Mouse (Mus musculus) kidney, adult 8-10 months (tissue): ENCODE measurements around the gene Pdzd7.

Source experiments
- DNase-seq, 2 experiments: peaks; one replicate each; pipeline ENCODE4 v3.0.0; 2022

Pdzd7 gene

DNA sequence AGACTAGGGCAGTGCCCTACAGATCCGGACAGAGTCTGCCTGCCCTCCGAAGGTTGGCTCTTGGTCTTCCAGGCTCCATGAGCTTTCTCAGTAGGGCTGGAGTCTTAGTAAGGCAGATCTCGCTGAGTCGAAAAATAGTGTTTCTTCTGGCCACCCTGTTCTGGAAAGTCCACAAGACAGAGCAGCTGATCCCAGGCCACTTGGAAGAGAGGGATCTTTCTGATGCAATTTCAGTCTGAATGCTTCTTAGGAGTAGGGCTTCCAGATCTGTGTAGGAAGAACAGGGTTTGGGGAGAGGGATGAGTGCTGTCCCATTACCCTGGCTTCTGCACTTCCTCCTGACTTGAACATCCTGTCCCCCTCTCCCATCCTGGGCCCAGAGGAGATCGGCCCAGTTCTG lies at the start of gene Pdzd7:
Gene Pdzd7 (minus strand): TSS at position 67 of the 400 bp plus-strand sequence.
- no peak for DNase-seq

DNA sequence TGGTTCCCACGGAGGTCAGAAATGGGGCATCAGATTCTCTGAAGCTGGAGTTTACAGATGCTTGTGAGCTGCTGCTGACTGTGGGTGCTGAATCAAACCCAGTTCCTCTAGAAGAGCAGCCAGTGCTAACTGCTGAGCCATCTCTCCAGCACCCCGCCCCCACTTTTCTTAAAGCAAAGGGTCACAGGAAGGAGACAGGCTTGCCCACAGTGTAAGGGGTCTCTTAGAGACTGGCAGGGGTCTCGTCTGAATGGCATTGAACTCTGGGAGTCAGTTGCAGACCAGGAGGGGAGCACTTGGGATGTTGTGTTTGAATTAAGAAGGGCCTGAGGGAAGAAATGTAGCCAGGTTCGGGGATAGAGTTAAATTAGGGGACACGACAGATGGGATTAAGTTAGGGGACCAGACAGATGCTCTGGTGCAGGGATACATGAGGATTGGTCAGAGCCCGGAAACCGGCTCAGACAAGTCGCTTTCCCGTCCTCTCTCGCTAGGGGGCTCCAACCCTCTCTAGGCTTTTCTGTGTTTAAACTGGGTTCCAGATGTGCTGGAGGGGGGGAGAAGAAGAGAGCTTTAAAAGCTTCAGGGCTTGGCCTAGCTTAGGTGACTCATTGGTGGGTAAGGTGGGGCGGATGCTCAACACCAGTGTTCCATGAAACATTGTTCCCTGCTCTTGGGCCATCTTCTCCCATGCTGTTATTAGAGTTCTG lies 36.5 kb upstream of the Pdzd7 start:
- DNase-seq, result peak in 1 of 2 experiments; percentile 43

DNA sequence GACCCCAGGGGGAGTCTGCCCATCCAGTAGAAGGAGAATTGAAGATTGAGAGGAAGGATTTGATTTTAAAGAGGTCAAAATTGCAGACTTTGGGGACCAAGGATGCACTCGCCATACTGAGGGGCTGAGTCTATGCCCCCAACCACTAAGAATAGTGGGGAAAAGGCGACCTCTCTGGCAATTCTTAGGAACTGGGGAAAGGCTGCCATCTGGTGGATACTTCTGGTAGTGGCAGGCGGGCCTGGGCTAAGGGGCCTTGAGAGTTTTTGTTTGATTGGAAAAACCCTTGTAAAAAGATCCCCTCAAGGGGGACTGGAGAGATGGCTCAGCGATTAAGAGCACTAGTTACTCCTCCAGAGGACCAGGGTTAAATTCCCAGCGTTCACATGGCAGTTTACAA lies 35.8 kb upstream of the Pdzd7 start:
- peak in 1 of 2 experiments; percentile 67 for DNase-seq

DNA sequence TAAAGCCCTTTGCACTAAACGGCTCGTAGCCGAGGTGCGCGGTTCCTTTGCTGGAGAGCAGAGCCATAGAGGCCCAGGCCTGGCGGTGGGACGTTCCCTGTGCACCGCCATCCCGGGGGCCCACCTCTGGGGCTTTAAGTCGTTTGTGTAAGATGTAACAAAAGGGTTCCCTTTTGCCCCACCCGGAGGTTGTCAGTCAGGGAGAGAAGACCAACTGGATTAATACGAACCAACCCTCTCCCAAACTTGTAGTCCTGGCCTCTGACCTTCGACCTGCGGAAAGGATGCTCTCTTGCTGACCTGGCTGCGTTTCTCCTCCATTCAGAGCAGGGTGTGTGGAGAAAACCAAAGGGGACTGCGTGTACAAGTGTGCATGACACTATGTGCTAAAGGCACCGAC lies 35.2 kb upstream of the Pdzd7 start:
- no peak for DNase-seq

GRCm38 (mm10) chr19:45079769-45080515 lies 34.4 kb upstream of the Pdzd7 start:
- peak; percentile 44 to 47 for DNase-seq

DNA sequence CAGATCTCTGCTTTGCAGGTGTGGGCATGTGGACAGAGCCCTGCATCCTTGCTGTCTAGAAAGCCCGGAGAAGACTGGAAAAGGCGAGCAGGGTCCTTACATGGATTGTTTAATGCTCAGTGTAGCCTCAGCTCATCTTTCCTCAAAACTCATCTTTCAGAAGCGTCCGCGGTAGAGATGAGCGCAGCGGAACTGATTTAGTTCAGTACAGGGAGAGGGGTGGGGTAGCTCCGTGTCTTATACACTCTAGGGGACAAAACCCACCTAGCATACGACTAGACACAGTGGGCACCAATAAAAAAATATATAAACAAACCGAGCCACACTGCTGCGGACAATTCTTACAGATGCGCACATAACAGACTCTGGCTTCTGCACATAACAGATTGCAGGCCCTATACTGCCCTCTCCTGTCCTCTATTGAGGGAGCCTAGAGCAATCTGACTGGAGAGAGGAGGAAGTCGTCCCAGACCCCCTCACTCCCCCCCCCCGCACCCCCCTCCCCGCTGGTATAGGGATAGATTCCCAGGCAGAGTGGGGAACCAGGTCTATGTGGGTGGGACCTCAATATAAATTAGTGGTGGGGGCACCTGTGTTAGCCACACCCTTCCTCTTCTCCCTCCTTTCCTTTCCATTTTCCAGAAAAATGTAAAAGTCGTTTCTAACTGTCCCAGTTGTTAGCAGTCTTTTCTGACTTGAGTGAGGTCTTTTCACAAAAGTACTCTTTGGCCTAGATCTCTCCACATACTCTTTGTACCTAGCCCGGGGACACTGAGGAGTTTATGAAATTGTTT lies 33.7 kb upstream of the Pdzd7 start:
- DNase-seq, result no peak

DNA sequence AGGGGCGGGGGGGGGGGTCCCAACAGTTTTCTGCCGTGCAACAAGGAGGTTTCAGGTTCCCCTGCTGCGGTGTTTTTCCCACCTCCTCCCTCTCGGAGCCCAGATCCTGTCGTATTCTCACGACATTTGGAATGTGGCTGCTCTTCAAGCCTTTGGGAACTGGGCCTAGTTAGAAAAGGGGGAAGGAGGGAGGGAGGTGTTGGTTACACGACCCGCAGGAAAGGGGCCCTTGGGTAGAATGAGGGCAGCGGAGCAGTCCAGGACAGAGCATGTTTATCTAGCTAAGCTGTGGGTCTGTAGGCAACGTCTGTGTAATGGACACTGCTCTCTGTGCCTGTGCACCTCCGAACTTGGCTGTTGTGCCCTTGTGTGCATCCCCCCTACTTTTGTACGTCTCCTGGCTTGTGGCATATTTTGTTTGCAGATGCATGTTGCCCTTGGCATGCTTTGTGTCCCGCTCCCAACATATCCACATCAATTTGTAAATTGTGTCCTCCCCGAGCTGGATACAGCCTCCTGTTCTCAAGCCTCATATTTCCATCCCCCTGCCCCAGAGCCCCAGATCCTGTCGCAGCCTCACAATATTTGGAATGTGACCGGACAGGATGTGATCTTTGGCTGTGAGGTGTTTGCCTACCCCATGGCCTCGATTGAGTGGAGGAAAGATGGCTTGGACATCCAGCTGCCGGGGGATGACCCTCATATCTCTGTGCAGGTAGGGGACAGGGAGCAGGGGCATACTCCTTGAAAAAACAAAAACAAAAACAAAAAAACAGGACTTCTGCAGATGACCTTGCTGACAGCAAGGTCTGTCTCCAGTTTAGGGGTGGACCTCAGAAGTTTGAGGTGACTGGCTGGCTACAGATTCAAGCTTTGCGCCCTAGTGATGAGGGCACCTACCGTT lies 32.5 kb upstream of the Pdzd7 start:
- no peak for DNase-seq

DNA sequence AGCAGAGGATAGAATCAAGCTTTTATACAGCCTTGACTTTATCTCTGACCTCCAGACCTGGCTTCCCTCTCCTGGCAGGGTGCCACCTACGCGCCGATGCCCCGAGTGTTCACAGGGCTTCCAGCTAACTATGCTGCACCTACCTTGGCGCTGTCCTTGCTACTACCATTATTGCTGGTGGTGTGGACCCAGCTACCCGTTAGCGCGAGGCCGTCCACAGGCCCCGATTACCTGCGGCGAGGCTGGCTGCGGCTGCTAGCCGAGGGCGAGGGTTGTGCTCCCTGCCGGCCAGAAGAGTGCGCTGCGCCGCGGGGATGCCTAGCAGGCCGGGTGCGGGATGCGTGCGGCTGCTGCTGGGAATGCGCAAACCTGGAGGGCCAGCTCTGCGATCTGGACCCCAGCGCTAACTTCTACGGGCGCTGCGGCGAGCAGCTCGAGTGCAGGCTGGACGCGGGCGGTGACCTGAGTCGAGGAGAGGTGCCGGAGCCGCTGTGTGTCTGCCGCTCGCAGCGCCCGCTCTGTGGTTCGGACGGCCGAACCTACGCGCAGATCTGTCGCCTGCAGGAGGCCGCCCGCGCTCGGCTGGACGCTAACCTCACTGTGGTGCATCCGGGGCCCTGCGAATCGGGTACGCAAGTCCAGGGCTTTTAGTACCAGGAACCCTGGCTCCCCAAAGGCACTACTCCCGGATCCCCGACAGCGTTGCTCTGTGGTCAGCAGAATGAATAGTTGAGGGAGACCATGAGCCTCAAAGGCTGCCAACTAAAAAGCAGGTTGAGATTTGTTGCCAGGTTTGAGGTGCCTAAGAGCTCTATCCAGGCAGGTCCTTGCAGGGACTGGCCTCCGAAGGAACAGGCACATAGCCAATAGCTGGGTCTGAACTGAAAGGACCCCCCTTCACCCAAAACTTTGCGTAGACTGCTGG lies 31.3 kb upstream of the Pdzd7 start:
- peak; percentile 42 to 55 for DNase-seq

DNA sequence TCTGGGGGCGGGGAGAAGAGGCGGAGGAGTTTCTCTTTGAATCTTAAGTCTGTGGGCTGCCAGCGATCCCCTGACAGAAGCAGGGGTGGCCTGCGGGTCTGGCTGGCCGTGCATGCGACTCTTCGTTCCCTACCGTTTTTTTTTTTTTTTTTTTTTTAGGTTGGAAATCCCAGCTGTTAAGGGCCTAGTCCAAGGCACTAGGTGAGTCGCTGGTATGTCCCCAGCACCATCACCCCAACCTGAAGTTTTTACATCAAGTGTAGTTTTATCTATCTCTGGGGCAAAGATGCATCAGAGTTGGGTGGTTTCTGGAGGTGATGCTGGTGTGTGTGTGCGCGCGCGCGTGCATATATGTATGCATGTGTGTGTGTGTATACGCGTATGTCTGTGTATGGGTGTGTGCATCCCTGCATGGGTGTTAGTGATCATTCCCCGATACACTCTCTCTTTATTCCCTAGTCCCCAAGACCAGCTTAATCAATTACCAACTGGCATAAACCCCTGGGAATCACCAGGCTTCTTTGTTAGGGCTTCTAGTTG lies 30.6 kb upstream of the Pdzd7 start:
- DNase-seq, result no peak

- DNase-seq, result no peak
Measured at GRCm38 (mm10) chr19:45075323-45076035, 30.0 kb upstream of the Pdzd7 start.

GRCm38 (mm10) chr19:45074580-45075322 lies 29.2 kb upstream of the Pdzd7 start, which contains the start of gene Kazald1:
Gene Kazald1 (plus strand): TSS chr19:45075241.
- peak; percentile 93 to 95 for DNase-seq

DNA sequence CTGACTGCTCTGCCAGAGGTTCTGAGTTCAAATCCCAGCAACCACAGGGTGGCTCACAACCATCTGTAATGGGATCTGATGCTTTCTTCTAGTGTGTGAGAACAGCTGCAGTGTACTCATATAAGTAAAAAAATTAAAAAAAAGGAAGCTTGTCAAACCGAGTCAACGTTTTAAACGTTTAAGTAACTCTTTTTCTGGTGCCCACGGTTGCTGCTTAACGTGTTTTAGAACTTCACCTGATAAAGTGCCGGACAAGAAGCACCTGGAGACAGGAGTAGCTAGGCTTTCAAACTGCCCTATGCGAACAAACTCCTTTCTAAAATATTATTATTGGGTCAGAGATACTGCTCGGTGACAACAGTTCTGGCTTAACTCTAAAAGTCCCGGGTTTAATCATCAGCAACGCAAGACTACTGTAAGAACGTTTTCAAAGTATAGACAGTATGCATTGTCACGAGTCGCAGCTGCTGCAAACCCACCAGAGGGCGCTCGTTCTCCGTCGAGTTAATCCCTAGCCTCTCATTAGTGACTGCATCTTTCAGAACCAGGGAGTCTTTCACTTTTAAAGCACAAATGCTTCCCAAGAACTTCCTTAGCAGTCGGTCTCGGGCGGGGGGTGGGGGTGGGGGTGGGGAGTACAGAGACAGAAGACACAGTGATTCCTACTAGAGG lies 28.5 kb upstream of the Pdzd7 start:
- peak in 1 of 2 experiments; percentile 66 for DNase-seq

DNA sequence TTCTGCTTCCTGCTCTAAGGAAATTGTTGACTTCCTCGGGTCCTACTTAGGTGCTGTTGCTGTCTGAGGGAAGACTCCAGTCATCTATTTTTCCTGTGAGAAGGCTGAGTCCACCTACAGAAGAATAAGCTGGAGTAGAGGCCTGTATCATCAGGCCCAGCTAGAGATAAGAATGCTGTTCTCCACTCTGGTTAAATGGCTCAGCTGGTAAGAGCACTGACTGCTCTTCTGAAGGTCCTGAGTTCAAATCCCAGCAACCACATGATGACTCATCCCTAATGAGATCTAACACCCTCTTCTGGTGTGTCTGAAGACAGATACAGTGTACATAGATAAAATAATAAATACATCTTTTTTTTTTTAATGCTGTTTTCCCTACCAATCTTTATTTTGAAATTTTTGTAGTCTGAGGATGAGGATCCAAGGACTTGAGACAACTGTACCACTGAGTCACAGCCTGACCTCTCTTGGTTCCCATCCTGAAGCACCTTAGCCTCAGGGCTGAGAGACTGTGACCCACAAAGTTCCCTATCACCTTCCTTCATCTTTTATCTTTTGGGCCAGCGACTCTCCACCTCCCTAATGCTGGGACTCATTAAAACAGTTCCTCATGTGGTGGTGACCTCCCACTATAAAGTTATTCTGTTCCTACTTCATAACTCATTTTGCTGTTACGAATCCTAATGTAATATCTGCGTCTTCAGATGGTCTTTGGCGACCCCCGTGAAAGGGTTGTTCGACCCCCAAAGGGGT lies 22.4 kb upstream of the Pdzd7 start:
- no peak for DNase-seq

DNA sequence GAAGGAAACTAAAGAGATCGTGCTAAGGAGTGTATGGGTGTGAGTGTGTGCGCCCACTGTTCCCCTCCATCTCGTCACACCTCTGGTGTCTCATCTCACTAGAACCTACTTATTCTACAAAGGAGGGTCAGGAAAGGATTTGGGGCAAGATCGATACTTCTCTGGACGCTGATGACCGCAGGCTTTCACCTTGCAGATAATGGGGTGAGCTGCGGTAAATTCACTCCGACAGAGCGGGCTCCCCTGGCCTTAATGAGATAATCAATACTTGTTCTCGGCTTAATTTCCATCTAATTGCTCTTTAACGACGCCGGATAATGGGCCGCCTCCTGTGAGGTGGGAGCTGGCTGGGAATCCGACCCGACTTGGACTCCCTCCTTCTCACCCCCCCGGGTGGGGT lies 21.7 kb upstream of the Pdzd7 start:
- no peak for DNase-seq

GRCm38 (mm10) chr19:45065226-45065625 lies 19.7 kb upstream of the Pdzd7 start:
- no peak for DNase-seq

DNA sequence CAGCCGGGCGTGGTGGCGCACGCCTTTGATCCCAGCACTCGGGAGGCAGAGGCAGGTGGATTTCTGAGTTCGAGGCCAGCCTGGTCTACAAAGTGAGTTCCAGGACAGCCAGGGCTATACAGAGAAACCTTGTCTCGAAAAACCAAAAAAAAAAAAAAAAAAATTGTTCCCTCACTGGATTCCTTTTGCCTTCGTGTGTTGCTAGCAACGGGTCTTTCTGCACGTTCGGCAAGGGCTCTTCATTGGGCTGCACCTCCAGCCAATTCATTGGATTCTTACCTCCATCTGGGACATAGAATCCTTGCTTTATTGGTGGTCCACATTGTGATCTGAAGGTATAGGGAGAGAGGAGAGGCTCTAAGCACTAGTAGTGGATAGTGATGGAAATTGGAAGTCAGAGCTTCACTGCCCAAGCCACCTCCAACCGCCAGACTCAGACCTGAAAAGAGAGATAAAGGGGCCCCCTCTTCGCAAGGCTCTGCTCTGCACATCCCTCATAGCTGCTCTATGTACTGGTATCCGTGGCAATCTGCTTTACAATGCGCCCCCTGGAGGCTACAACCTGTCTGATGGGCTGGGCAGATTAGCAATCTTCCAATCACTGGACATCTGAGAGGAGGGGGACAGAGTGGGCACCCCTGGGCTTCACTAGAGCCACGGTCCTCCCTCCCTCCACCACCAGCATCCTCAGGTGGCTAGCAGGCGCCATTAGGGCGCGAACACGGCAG lies 18.2 kb upstream of the Pdzd7 start:
- peak in 1 of 2 experiments; percentile 66 for DNase-seq

GRCm38 (mm10) chr19:45058841-45059240 lies 13.3 kb upstream of the Pdzd7 start:
- DNase-seq, result no peak
